Mouse (Mus musculus) kidney, postnatal 14 days (tissue): ENCODE data around the gene Cdc42se2.

ENCODE experiments used
- DNase-seq: peaks from one replicate; pipeline ENCODE4 v3.0.0; 2022; ENCODE audit warnings: mixed read lengths

Cdc42se2 gene

DNA sequence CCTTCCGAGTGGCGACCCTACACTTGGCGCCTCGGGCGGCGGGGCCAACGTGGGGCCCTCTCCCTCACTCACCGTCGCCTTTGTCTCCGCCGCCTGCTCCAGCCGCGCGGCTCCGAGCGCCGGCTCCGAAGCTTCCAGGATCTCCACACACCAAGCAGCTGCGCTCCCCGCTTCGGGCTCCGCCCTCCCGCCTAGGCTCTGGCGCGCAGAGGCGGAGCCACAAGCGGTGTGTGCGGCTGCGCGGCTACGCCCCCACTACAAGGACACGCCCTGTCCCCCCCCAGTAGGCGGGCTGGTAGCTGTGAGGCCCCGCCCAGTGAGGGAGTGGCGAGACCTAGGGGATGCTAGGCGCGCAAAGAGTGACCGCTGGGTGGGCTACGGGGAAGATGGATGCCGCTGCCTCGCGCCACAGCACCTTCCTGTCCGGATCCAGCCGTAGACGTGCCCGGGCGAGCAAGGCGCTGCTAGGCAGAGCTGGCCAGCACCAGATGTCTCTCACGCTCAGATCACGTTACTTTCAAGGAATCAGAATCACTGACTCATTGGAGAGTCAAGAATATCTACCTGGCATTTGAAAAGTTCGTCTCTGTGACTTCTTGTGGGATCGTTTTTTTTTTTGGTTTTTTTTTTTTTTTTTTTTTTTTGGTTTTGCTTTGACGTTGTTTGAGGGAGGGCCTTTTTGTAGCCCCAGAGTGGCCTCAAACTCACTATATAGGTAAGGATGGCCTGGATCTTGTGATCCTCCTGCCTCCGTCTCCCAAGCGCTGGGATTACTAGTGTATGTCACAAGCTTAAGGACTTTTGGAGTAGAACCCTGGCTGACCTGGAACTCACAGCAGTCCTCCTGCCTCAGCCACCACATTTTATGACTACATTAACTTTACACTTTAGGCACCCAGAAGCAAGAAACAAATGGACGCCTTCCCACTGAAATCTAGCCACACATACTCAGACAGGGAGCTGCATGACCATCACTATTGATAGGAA is at the start of gene Cdc42se2:
Gene Cdc42se2 (minus strand): TSS at position 188 of the 987 bp plus-strand sequence.
- DNase-seq = peak; percentile 98

DNA sequence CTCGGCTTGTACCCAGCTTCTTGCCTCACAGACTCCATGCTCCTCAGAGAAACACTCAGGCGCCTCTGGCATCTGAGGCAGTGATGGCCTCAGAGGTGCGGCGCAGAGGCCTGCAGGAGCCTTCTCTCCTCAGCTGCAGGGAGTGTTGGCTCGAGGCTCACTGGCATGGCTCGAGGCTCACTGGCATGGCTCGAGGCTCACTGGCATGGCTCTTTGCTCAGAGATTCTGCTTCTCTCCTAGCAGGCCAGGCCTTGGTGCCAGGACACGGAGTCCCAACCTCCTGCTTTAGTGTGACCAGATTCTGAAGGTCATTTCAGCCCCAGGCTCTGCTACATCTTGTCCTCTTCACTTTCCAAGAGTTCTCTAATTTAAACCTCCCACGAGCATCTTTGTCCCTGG is 48.6 kb upstream of the Cdc42se2 start:
- DNase-seq = peak; percentile 32

DNA sequence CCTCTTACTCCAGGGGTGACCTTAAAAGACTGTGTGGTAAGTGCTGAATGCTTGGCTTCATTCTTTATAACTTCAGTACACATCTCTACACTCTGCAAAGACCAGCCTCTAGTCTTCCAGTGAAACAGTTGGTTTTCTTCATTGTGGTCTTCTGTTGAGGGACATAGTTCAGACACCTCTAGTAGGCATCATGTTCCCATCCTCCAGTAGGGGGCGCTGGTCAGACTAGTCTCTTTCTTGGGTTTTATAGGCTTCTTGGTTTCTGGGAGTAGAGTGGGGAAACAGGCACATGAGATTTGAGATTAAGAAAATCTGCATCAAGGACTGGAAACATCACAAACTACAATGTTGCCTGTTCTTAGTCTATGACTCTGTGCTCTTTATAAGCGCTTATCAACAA is 47.1 kb upstream of the Cdc42se2 start:
- DNase-seq = no peak

DNA sequence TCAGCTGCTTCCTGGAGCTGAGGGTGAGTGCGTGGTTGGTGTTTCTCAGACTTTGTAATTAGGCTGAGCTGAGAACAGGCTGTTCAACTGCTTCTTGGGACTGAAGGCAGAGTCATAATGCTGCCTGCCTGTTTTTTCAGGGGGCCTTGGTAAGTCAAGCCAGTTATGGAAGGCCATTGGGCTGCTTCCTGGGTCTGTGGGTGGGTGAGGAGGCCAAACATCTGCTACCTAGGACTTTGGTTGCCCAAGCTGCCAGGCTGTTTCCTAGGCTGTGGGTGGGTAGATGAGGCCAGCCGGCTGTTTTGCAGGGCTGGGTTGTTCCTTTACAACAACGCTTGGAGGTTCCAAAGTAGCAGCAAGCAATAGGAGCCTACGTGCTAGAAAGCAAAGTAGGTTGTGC is 46.4 kb upstream of the Cdc42se2 start:
- no peak for DNase-seq

DNA sequence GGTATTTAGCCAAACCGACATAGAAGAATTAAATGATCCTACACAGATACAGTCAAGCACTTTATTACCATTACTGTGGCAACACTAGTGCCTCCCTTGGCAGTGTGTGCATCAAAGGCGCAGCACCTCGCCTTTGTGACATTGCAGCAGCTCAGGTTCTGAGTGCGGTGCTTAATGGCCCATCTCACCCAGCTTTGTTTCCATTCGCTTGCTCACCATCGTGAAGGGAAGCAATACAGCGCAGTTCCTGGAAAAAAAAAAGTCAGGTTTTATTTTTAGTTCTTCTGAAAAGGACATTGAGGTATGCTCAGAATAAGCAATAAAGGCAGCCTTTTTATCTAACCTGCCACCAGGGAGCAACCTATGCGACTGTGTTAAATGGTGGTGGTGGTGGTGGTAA is 39.3 kb upstream of the Cdc42se2 start:
- DNase-seq = no peak

DNA sequence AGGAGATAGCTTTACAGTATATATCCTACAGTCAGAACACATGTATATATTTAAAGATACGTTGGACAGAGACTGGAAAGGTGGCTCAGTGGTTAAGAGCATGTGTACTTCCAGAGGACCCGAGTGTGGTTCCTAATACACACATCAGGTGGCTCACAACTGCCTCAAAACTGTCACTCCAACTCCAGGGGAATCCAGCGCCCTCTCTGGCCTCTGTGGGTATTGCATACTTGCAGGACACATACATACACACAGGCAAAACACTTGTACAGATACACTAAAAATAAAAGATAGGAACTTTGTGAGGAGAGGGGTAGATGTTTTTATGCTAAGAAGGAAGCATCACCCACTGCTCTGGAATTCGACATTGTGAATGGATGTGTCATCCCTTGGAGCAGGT is 38.3 kb upstream of the Cdc42se2 start:
- no peak for DNase-seq

DNA sequence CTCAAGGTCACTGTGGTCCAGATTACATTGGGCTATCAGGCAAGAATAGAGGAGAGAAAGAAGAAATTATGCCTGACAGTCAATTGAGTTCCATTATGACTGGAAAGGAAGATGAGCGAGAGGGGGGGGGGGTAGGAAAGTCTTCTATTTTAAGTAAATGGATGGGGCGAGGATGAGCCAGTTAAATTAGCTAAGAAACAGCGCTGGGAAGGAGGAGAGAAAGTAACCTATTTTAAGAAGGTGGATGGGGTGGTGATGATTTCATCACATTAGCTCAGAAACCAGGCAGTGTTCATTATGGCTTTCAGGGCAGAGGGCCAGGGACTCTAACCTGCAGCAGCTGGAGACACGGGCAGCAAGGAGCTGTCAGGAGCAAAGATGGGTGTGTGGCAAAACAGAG is 36.0 kb upstream of the Cdc42se2 start:
- no peak for DNase-seq

DNA sequence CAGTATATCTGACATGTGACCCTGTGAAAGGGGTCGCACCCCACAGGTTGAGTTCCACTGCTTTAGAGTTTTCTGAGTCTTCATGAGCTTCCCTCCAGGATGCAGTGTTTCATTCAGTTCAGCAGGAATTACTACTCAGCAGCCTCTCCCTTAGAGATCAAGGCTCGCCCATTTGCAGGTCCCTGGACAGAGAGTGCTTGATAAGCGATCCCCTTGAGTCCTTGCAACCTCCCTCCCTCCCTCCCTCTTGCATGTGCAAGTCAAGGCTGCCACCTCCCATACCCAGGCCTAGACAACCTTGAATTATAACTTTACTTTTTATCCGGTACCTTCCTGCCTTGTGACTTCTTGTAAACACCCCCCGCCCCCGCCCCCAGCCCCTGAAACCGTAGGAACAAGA is 32.0 kb upstream of the Cdc42se2 start:
- no peak for DNase-seq

DNA sequence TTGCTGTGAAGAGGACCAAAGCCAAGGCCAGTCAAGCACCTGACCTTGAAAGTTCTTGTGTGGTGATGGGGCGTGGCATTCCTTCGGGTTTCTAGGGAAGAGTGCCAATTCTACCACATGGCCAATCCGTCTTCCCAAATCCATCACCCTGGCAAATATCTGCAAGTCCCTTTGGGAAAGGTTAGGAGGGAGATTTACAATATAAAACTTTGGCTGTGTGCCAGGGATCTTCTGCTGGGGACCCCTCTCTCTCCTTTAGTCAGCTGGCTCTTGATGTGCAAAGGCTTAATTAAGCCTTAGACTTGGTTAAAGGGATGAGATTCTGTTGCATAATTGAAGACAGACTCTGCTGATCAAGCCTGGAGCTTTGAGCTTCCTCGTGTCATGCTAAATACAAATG is 30.0 kb upstream of the Cdc42se2 start:
- no peak for DNase-seq

DNA sequence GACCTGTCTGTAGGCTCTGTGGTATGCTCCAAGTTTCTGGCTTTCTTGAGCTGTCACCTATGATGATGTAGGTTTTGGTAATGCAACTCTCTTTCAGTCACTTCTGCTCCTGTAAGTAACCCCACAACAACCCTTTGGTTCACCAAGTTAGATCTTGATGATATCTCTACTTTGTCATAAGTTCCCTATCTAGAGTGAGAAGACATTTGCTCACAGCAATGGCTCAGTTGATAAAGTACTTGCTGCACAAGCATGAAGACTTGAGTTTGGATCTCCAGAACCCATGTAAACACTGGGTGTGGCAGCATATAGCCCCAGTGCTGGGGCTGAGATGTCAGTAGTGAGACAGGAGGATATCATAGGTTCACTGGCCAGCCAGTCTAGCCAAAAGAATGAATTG is 28.2 kb upstream of the Cdc42se2 start:
- no peak for DNase-seq

DNA sequence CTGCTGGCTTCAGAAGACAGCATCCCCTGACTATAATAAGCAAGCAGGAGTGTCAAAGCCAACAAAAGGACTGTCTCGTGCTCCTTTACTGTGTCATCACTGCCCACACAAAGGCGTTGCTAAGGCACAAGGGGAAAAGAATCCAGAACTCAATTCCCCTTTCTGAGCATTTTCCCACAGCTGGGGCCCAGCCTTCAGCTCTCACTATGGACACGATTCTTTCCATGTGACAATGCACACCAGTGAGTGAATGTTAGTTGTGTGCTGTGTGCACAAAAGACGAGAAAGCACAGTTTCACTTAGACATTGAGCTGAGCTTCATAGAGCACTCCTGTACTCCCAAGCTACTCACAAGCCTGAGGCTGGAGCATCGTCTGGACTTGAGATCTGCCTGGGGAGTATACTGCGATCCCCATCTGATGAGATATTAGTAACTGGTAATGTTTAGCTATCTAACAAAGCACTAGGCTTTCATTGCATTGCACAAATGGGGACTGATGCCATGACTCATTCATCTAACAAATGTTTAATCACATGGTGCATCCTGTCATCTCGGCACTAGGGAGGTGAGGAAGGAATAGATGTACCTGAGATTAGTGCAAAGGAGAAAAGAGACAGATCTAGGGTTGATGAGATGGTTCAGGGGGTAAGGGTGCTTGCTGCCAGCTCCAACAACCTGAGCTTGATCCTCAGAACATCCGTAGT is 25.5 kb upstream of the Cdc42se2 start:
- DNase-seq = no peak

DNA sequence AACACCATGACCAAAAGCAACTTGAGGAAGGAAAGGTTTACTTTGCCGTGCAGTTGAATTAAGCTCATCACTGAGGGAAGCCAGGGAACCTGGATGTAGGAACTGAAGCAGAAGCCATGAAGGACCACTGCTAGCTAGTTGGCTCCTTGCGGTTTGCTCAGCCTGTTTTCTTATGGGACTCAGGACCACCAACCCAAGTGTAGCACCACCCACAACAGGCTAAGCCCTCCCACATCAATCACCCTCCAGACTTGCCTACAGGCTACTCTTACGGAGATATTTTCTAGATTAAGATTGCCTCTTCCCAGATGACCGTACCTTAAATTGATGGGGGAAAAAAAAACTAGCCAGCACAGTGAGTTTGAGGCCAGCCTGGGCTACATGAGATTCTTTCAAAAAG is 24.8 kb upstream of the Cdc42se2 start:
- no peak for DNase-seq

DNA sequence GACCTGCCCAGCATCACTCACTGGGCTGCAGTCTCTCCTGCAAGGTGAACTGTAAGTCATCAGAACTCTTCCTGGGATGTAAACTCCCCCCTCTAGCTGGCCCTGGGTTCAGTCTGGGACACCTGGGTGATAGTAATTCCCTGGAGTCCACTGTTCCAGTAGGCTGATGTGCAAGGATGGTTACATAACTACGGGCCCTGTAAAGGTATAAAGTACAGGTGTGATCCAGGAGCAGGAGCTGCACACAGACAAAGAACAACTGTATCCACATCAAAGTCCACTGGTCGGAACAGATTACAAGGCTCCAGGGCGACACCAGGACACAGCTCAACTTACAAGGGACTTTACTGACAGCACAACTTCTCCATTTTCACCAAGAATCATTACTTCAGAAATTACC is 23.6 kb upstream of the Cdc42se2 start:
- DNase-seq = no peak

DNA sequence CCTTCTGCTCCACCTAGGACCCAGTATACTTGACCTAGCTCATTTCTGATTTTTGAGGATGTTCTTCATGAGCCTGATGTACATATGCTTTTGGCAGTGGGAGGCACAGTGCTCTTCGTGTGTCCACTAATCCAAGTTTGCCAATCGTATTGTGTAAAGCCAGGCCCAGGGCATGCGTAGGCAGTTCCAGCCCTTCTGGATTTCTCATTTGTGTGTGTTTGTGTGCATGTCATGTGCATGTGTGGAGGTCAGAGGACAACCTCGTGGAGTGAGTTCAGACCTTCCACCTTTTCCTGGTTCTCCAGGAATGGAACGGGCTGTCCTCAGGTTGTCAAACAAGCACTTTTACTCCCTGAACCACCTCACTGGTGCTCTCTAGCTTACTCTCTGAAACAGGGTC is 22.1 kb upstream of the Cdc42se2 start:
- DNase-seq = no peak

DNA sequence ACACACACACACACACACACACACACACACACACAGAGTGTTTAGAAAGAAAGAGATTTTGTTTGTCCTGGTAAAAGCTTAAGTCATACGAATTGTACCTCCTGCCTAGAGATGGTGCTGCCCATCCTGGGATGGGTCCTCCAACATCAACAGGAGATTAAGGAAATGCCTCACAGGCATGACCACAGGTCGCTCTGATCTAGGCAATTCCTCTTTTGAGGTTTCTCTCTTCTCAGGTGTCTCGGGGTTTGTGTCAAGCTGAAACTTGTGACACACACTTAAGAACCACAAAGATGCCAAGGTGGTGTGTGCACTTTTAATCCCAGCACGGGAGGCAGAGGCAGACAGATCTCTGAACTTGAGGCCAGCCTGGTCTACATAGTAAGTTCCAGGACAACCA is 20.7 kb upstream of the Cdc42se2 start:
- no peak for DNase-seq

DNA sequence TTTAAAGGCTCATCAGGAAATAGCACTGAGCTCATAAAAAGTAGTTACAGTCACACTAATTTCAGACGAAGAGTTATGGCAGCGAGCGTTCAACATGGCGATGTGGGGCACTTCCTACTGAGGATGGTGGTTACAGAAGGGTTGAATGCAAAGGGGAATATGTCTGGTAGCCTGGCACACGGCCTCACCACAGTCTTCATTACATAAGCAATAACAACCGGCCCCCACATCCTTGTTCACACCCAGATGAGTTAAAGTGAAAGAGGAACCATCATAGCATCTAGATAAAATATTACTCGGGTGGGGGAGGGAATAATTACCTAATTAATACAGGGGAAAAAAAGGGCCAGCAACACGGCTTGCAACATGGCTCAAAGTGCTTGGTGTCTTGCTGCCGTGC is 20.2 kb upstream of the Cdc42se2 start:
- no peak for DNase-seq

DNA sequence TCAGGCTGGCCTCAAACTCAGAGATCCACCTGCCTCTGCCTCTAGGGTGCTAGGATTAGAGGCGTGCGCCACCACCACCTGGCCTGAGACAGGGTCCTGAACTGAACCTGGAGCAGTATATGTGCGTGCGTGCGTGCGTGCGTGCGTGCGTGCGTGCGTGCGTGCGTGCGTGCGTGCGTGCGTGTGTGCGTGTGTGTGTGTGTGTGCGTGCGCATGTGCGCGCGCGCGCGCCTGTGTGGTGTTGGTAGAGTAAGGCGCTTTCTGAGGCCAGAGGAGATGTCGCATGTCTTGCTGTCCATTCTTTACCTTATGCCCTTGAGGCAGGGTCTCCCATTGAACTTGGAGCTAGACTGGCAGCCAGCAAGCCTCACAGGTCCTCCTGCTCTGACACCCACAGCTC is 19.4 kb upstream of the Cdc42se2 start:
- no peak for DNase-seq

DNA sequence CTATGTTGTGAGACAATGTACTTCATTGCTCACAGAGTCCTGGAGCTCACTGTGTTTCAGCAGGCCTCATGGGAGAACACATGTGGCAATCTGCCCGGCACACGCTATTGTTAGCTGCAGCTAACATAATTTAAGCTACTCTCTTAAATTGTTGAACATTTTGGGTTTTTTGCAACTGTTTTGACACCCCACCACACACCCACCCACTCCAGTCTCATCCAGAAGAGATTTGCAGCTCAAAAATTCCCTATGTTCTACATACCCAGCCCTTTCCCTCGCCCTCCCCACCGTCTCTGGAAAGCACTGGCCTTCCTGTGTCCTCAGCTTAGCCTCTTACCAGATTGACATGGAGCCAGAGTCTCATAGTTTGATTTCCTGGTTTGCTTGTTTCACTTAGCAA is 17.7 kb upstream of the Cdc42se2 start:
- peak; percentile 69 for DNase-seq

DNA sequence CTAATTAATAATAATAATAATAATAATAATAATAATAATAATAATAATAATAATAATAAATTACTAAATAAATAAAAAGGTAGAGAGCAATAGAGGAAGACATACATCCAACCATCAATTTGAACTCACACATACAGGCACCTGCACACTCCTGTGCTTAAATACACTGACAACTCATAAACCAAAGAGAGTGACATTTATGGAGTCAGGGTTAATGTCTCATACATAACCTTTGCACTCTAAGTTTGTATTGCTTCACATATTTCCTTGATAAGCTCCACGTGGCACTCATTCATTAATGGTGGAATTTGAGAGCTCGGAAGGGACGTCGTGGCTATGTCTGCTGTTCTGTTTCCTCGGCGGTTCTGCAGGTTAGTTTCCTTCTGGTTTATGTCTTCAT is 15.1 kb upstream of the Cdc42se2 start:
- no peak for DNase-seq

DNA sequence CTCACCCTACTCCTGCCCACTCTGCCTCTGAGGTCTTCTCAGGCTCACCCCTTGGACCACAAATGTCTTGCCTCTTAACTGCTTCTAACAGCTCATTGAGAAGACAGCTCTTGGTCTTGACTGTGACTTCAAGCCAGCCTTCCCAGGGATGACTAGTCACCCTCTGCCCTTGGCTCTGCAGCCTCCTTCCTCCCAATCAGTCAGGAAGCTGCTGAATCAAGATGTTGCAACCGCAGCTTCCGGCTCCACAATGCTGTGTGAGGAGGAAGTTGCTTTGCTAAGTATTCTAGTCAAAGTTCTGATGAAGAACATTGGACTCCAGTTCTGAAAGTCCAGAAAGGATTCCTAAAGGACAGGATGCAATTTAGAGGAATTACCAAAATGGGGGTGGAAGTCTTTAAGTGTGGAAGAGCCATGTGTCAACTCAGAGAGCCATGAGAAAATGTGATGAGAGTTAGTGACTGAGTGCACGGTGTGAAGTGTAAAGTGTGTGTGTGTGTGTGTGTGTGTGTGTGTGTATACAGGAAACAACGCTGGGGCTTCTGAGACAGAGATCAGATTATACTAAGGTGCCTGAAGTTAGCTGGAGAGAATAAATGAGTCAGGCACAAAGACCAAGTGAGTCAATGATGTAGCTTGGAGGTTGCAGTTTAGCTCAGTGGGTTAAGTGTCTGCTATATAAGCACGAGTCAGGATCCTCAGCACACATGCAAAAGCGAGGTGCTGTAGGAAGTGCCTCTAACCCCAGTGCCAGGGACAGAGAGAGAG is 14.5 kb upstream of the Cdc42se2 start:
- DNase-seq = peak; percentile 51

DNA sequence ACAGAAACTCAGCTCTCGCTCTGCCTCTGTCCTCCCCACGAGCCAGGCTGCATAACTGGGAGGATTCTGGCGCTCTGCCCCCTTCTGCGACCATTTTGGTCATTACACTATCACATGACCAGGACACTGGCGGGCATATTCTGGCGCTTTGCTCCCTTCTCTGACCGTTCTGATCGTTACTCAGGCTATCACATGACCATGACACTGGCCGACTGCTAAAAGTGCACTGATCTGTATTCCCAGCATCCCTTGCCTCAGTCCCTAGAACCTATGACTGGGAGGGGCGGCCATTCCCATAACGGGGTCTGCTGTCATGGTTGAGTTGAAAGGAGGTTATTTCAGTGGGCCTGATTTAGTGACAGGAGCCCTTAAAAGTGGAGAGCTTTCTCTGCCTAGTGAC is 9.1 kb upstream of the Cdc42se2 start:
- no peak for DNase-seq

DNA sequence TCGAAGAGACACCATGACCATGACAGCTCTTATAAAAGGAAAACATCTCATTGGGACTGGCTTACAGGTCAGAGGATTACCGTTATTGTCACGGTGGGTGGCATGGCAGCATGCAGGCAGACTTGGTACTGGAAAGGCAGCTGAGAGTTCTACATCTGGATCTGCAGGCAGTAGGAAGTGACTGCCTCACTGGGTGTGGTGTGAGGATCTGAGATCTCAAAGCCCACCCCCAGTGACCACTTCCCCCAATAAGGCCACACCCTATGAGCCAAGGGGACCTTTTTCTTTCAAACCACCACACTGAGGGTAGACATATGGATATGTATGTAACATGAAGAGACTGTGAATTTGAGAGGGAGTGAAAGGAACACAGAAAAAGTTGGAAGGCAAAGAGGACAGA is 7.2 kb upstream of the Cdc42se2 start:
- no peak for DNase-seq

DNA sequence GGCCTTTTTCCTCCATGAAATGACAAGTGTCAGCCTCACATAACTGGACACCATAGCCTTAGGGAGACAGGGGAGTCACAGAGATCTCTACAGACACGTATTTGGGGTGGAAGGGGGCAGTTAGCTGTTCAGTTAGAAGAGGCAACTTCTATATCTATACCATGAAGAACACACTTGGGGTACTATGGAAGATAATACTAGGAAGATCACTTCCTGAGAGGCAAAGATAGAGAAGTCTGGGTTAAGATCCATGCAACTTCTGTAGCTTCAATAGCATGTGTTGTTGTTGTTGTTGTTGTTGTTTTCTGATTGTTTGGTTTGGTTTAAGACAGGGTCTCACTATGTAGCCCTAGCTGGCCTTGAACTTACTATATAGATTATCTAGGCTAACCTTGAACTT is 5.7 kb upstream of the Cdc42se2 start:
- DNase-seq = no peak

DNA sequence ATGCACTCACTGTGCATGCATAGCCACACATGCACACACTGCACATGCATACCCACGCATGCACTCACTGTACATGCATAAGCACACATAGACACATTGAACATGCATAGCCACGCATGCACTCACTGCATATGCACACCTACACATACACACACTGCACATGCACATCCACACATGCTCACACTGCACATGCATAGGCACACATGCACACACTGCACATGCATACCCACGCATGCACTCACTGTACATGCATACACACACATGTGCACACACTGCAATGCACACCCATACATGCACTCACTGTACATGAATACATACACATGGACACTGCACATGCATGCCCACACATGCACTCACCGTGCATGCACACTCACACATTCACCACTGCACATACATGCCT is 4.0 kb upstream of the Cdc42se2 start:
- DNase-seq = no peak
